Mouse (Mus musculus): ENCODE results near the gene Abtb1. TPM values are rescaled to one million over a fixed set of nuclear protein-coding genes. Genes with fewer than 3 reads are reported as not detected.

Gene Abtb1
- polyA plus RNA-seq, 1 experiment from 2014 or later = 49.5 TPM

- ATAC-seq (ENCODE audit: low read depth) = no peak
- Histone ChIP-seq H3K27ac (ENCODE audit: low read length) (no peak overlapping the region), H3K4me2 (ENCODE audit: low read depth, low read length) (no peak overlapping the region)
Measured at GRCm38 (mm10) chr6:88879471-88879870, 37.7 kb upstream of the Abtb1 start.

GRCm38 (mm10) chr6:88874868-88875508 lies 33.2 kb upstream of the Abtb1 start, which contains the start of gene Podxl2:
TSS of gene Podxl2 (minus strand) at chr6:88875044.
- peak; percentile 82 for ATAC-seq (ENCODE audit: low read depth)
- 9% methylated on average over 32 of the region's 63 CpGs for WGBS
- H3K4me1 ChIP-seq (replicated peaks; ENCODE audit: control insufficient read depth, insufficient read depth, low read length) = peaks cover 9% of the 10 kb centered on the region
- 0 out of 2 replicates have a peak, but pooled peaks cover 2% of the 10 kb centered on the region for H3K9me3 ChIP-seq (ENCODE audit: control insufficient read depth, low read length)
- peak within 1 kb of the TSS; percentile 75 for H3K4me3 ChIP-seq (ENCODE audit: low read length)
- peaks cover 19% of the 10 kb centered on the region for H3K27me3 ChIP-seq (ENCODE audit: control insufficient read depth, insufficient read depth, low read depth, low read length)
- H3K4me2 ChIP-seq (ENCODE audit: low read depth, low read length) = peak within 1 kb of the TSS; percentile 100
- no peaks in the 10 kb centered on the region for H3K36me3 ChIP-seq (ENCODE audit: control insufficient read depth, insufficient read depth, low read length)
- no peak within 1 kb of the TSS for H3K27ac ChIP-seq (ENCODE audit: low read length)
- H3K9ac ChIP-seq (ENCODE audit: low read length) = peak within 1 kb of the TSS; percentile 77

More at GRCm38 (mm10) chr6:88879471-88879870, 37.7 kb upstream of the Abtb1 start:
- Histone ChIP-seq H3K4me1 (replicated peaks; ENCODE audit: control insufficient read depth, insufficient read depth, low read length) (no peaks in the 10 kb centered on the region; the same call in 1 of the 2 replicates), H3K27me3 (ENCODE audit: control insufficient read depth, insufficient read depth, low read depth, low read length) (peaks cover 9% of the 10 kb centered on the region), H3K4me3 (ENCODE audit: low read length) (no peak overlapping the region), H3K9ac (ENCODE audit: low read length) (no peak overlapping the region), H3K9me3 (ENCODE audit: control insufficient read depth, low read length) (no peaks in the 10 kb centered on the region), H3K36me3 (ENCODE audit: control insufficient read depth, insufficient read depth, low read length) (peaks cover 13% of the 10 kb centered on the region)
- 62% methylated on average over 4 of the region's 4 CpGs for WGBS

GRCm38 (mm10) chr6:88873965-88874867 lies 32.4 kb upstream of the Abtb1 start:
- peaks cover 19% of the 10 kb centered on the region for H3K27me3 ChIP-seq (ENCODE audit: control insufficient read depth, insufficient read depth, low read depth, low read length)
- H3K36me3 ChIP-seq (ENCODE audit: control insufficient read depth, insufficient read depth, low read length) = no peaks in the 10 kb centered on the region
- peak overlapping the region; percentile 75 for H3K4me3 ChIP-seq (ENCODE audit: low read length)
- peak; percentile 44 for ATAC-seq (ENCODE audit: low read depth)
- H3K27ac ChIP-seq (ENCODE audit: low read length) = no peak overlapping the region
- peak overlapping the region; percentile 77 for H3K9ac ChIP-seq (ENCODE audit: low read length)
- 5% methylated on average over 58 of the region's 74 CpGs for WGBS
- peak overlapping the region; percentile 100 for H3K4me2 ChIP-seq (ENCODE audit: low read depth, low read length)
- H3K4me1 ChIP-seq (replicated peaks; ENCODE audit: control insufficient read depth, insufficient read depth, low read length) = peaks cover 9% of the 10 kb centered on the region
- 0 out of 2 replicates have a peak, but pooled peaks cover 2% of the 10 kb centered on the region for H3K9me3 ChIP-seq (ENCODE audit: control insufficient read depth, low read length)

GRCm38 (mm10) chr6:88872811-88873210 lies 31.0 kb upstream of the Abtb1 start:
- Histone ChIP-seq H3K9me3 (ENCODE audit: control insufficient read depth, low read length) (0 out of 2 replicates have a peak, but pooled peaks cover 2% of the 10 kb centered on the region), H3K4me2 (ENCODE audit: low read depth, low read length) (no peak overlapping the region), H3K27ac (ENCODE audit: low read length) (no peak overlapping the region), H3K36me3 (ENCODE audit: control insufficient read depth, insufficient read depth, low read length) (no peaks in the 10 kb centered on the region), H3K9ac (ENCODE audit: low read length) (no peak overlapping the region), H3K4me3 (ENCODE audit: low read length) (no peak overlapping the region), H3K4me1 (replicated peaks; ENCODE audit: control insufficient read depth, insufficient read depth, low read length) (peaks cover 9% of the 10 kb centered on the region), H3K27me3 (ENCODE audit: control insufficient read depth, insufficient read depth, low read depth, low read length) (peaks cover 19% of the 10 kb centered on the region)
- ATAC-seq (ENCODE audit: low read depth) = no peak
- 31% methylated on average over 7 of the region's 7 CpGs for WGBS

- peaks cover 9% of the 10 kb centered on the region for H3K4me1 ChIP-seq (replicated peaks; ENCODE audit: control insufficient read depth, insufficient read depth, low read length)
- no peak overlapping the region for H3K4me3 ChIP-seq (ENCODE audit: low read length)
- H3K36me3 ChIP-seq (ENCODE audit: control insufficient read depth, insufficient read depth, low read length) = no peaks in the 10 kb centered on the region
- peaks cover 19% of the 10 kb centered on the region for H3K27me3 ChIP-seq (ENCODE audit: control insufficient read depth, insufficient read depth, low read depth, low read length)
- WGBS = 39% methylated on average over 8 of the region's 8 CpGs
- H3K27ac ChIP-seq (ENCODE audit: low read length) = no peak overlapping the region
- ATAC-seq (ENCODE audit: low read depth) = no peak
- no peak overlapping the region for H3K4me2 ChIP-seq (ENCODE audit: low read depth, low read length)
- H3K9ac ChIP-seq (ENCODE audit: low read length) = no peak overlapping the region
- H3K9me3 ChIP-seq (ENCODE audit: control insufficient read depth, low read length) = 0 out of 2 replicates have a peak, but pooled peaks cover 2% of the 10 kb centered on the region
Measured at GRCm38 (mm10) chr6:88871546-88871945, 29.8 kb upstream of the Abtb1 start.

- no peak overlapping the region for H3K4me2 ChIP-seq (ENCODE audit: low read depth, low read length)
- H3K9ac ChIP-seq (ENCODE audit: low read length) = no peak overlapping the region
- H3K27me3 ChIP-seq (ENCODE audit: control insufficient read depth, insufficient read depth, low read depth, low read length) = peaks cover 16% of the 10 kb centered on the region
- H3K4me1 ChIP-seq (replicated peaks; ENCODE audit: control insufficient read depth, insufficient read depth, low read length) = peaks cover 9% of the 10 kb centered on the region
- 0 out of 2 replicates have a peak, but pooled peaks cover 2% of the 10 kb centered on the region for H3K9me3 ChIP-seq (ENCODE audit: control insufficient read depth, low read length)
- WGBS = 54% methylated on average over 4 of the region's 4 CpGs
- ATAC-seq (ENCODE audit: low read depth) = no peak
- no peak overlapping the region for H3K27ac ChIP-seq (ENCODE audit: low read length)
- no peaks in the 10 kb centered on the region for H3K36me3 ChIP-seq (ENCODE audit: control insufficient read depth, insufficient read depth, low read length)
- no peak overlapping the region for H3K4me3 ChIP-seq (ENCODE audit: low read length)
Measured at GRCm38 (mm10) chr6:88870594-88870993, 28.8 kb upstream of the Abtb1 start.

GRCm38 (mm10) chr6:88869459-88869858 lies 27.7 kb upstream of the Abtb1 start:
- Histone ChIP-seq H3K27ac (ENCODE audit: low read length) (no peak overlapping the region), H3K9me3 (ENCODE audit: control insufficient read depth, low read length) (0 out of 2 replicates have a peak, but pooled peaks cover 2% of the 10 kb centered on the region), H3K9ac (ENCODE audit: low read length) (no peak overlapping the region), H3K4me2 (ENCODE audit: low read depth, low read length) (no peak overlapping the region), H3K4me3 (ENCODE audit: low read length) (no peak overlapping the region), H3K4me1 (replicated peaks; ENCODE audit: control insufficient read depth, insufficient read depth, low read length) (peaks cover 9% of the 10 kb centered on the region), H3K27me3 (ENCODE audit: control insufficient read depth, insufficient read depth, low read depth, low read length) (peaks cover 10% of the 10 kb centered on the region), H3K36me3 (ENCODE audit: control insufficient read depth, insufficient read depth, low read length) (no peaks in the 10 kb centered on the region)
- WGBS = 85% methylated on average over 7 of the region's 7 CpGs
- no peak for ATAC-seq (ENCODE audit: low read depth)

- H3K9ac ChIP-seq (ENCODE audit: low read length) = no peak overlapping the region
- H3K27ac ChIP-seq (ENCODE audit: low read length) = no peak overlapping the region
- no peaks in the 10 kb centered on the region for H3K36me3 ChIP-seq (ENCODE audit: control insufficient read depth, insufficient read depth, low read length)
- H3K4me2 ChIP-seq (ENCODE audit: low read depth, low read length) = no peak overlapping the region
- H3K4me1 ChIP-seq (replicated peaks; ENCODE audit: control insufficient read depth, insufficient read depth, low read length) = no peaks in the 10 kb centered on the region
- no peaks in the 10 kb centered on the region for H3K27me3 ChIP-seq (ENCODE audit: control insufficient read depth, insufficient read depth, low read depth, low read length)
- no peak for ATAC-seq (ENCODE audit: low read depth)
- H3K9me3 ChIP-seq (ENCODE audit: control insufficient read depth, low read length) = no peaks in the 10 kb centered on the region
- no peak overlapping the region for H3K4me3 ChIP-seq (ENCODE audit: low read length)
- WGBS = 82% methylated on average over 7 of the region's 7 CpGs
Measured at GRCm38 (mm10) chr6:88865704-88866103, 23.9 kb upstream of the Abtb1 start.

GRCm38 (mm10) chr6:88860914-88861313 lies 19.1 kb upstream of the Abtb1 start:
- Histone ChIP-seq H3K36me3 (ENCODE audit: control insufficient read depth, insufficient read depth, low read length) (no peaks in the 10 kb centered on the region), H3K27ac (ENCODE audit: low read length) (no peak overlapping the region), H3K9ac (ENCODE audit: low read length) (no peak overlapping the region), H3K4me3 (ENCODE audit: low read length) (no peak overlapping the region), H3K9me3 (ENCODE audit: control insufficient read depth, low read length) (no peaks in the 10 kb centered on the region), H3K4me1 (replicated peaks; ENCODE audit: control insufficient read depth, insufficient read depth, low read length) (no peaks in the 10 kb centered on the region), H3K27me3 (ENCODE audit: control insufficient read depth, insufficient read depth, low read depth, low read length) (no peaks in the 10 kb centered on the region), H3K4me2 (ENCODE audit: low read depth, low read length) (no peak overlapping the region)
- WGBS = 19% methylated on average over 2 of the region's 2 CpGs
- peak; percentile 53; the same call in 1 of the 2 replicates for ATAC-seq (ENCODE audit: low read depth)

All from lung, embryonic 16.5 days (tissue).